Mouse (Mus musculus): ENCODE measurements around the gene Themis2. TPM values are rescaled to one million over a fixed set of nuclear protein-coding genes. Genes with fewer than 3 reads are reported as not detected.
"Not testable (repeated sequence)": the region's sequence is repeated elsewhere in the genome, so short reads cannot be mapped to it uniquely, and the experiment has no call there.

Themis2 gene
- total RNA-seq, 2 experiments from 2014 or later, result 0.80 to 3.9 TPM

DNA sequence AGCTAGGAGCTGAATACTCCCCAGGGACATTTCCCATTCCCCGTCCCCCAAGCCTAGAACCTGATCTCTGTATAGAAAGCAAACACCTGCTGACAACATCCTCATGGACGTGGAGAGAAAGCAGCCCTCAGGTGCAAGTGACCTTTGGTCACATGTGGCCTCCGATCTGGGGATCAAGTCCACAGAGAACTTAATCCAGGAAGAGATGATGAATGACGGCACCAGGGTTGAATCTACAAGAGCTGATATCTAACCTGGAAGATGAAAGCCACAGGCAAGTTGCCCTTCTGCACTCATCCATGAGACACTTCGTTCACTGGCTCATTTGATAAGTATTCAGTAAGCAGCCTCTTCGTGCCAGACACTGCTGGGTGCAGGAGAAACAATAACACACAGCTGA, 33.6 kb downstream of the Themis2 start:
- no peak for ATAC-seq (replicated peaks; ENCODE audit: low FRiP score, low TSS enrichment, poor library complexity, severe bottlenecking)

DNA sequence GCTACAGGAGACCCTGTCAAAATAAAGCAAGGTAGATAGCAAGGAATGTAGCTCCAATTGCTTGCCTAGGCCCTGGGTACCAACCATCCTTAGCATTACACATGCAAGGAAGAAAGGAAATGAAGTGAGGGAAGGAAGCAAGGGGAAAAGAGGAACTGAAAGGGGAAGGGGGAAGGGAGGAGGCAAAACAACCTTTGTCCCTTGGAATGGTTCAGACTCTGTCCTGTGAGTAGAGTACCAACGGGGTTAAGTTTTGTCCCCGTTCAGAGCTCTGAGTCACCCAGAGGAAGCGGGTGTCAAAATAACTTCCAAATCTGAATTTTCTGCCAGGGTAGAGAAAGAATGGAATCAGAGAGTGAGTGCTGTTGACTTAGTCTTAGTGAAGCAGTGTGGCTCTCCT, 35.9 kb downstream of the Themis2 start:
- no peak for ATAC-seq (replicated peaks; ENCODE audit: low FRiP score, low TSS enrichment, poor library complexity, severe bottlenecking)

DNA sequence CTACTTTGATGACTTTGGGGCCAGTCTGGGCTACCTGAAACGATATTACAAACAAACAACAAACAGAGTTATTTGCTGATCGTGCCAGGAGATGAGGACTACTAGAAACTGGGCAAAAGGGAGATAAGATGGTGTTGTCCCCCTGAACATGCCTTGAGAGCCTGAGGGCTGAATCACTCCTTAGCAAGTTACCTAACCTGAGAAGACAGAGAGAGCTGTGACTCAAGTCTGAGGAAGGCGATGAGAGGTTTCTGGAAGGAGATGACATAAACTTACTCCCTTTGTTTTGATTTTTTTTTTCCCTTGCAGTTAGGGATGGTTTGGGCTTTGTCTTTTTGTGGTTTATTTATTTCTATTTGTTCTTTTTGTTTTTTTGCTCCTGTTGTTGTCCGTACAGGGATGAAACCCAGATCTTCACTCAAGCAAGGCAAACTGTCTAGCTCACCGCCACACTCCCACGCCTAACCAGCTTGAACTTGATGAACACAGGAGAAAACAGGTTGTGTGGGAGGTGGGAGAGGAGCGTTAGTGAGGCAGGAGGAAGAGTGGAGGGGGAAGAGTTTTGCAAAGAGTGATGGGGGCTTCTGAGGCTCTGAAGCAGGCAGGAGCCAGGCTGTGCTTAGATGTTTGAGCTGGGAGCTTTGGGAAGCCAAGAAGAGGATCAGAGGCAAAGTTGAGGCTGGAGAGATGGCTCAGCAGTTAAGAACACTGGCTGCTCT, 38.4 kb downstream of the Themis2 start:
- ATAC-seq (replicated peaks; ENCODE audit: low FRiP score, low TSS enrichment, poor library complexity, severe bottlenecking), result no peak

DNA sequence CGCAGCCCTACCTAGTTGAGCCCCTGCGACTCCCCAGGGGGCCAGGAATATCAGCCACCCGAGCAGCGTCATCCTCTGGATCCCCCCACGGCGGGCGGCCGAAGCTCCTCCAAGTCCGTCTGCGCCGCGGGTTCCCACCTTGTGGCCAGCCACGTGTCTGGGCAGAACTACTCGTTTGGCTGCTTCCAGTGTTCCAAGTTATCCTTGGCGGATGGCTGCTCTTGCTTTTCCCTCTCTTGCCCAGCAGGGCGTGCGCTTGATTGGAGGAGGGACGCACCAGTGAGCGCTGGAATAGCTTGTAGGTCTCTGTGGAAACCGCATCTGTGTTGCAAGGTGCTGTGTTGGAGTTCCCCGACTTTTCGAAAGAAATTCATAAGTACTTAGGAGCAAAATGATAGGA, 39.2 kb downstream of the Themis2 start, which contains the start of gene Smpdl3b:
Gene Smpdl3b, minus strand, starts transcription at position 279 of the 400 bp plus-strand sequence.
- peak; percentile 81 for ATAC-seq (replicated peaks; ENCODE audit: low FRiP score, low TSS enrichment, poor library complexity, severe bottlenecking)

DNA sequence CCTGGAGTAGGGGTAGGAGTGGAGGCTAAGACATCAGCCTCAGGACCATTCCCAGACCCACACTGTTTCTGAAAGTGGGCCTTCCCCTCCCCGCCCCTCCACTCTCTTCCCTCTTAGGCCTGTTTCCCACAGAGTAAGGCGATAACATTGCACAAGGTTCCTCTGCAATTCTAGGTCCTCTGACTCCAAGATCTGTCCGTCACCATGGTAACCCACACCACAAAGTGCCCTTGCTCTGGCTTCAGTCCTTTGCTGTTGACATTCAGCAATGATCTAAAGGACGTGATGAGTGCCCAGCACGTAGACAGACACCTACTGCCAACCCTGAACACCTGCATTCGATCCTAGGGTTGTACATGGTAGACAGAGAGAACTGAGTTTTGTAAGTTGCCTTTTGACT, 43.2 kb downstream of the Themis2 start:
- ATAC-seq (replicated peaks; ENCODE audit: low FRiP score, low TSS enrichment, poor library complexity, severe bottlenecking), result no peak

DNA sequence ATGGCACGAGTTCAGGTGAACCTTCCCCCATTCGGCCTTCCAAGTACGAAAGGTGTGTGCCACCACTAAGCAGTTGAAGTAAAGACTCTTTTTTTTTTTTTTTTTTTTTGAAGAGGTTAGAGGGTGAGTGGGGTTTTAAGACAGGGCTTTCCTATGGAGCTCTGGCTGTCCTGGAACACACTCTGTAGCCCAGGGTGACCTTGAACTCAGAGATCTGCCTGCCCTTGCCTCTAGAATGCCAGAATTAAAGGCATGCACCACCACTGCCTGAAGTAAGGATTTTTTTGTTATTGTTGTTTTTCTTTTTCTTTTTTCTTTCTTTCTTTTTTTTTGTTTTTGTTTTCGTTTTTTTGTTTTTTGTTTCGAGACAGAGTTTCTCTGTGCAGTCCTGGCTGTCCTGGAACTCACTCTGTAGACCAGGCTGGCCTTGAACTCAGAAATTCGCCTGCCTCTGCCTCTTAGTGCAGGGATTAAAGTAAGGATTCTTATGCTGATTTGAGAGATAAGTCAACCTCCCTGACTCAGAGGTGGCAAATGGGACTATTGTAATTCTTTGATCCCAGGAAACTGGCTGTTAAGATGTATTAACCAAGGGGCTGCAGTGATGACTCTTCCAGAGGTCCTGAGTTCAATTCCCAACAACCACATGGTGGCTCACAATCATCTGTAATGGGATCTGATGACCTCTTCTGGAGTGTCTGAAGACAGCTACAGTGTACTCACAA, 46.8 kb downstream of the Themis2 start:
- ATAC-seq (replicated peaks; ENCODE audit: low FRiP score, low TSS enrichment, poor library complexity, severe bottlenecking), result no peak

DNA sequence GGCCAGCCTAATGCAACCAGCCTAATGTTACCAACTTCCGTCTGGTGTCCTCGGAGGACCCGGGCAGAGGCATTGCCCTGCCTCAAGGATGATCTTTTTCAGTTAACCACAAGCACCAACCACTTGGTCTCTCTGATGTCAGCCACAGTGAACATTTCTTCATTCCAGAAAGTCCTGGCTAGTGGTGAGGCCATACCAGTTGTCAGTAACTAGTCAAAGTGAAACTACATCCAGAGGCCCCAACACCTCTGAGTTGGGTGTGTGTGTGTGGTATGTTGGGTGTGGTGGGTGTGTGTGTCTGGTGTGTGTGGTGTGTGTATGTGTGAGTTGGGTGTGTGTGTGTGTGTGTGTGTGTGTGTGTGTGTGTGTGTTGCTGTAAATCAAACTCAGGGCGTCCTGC, 47.4 kb downstream of the Themis2 start:
- no peak for ATAC-seq (replicated peaks; ENCODE audit: low FRiP score, low TSS enrichment, poor library complexity, severe bottlenecking)

DNA sequence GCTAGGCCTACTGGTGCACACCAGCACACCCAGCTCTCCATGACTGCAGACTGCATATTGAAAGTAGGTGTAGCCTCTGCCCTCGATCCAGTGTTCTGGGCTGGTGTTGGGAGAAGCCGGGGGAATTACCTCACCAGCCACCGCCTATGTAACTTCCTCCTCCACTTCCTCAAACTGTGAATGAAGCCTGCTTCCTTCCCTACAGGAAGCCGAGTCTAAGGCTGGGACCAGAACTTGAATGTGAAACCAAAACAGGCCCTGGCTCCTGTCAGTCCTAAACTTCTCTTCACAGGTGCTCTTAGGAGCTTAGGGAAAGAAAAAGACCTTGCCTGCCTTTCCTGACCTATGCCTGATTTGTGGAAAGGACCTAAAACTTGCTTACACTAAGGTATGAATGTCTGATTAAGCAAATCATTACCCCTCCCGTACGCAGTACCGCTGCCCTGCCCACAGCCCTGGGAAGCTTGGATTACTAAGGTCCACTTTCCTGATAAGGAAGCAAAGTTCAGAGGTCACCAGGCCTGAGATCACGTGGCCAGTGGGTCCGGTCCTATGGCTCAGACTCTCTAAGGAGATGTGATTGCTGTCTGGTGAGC, 48.4 kb downstream of the Themis2 start:
- ATAC-seq (replicated peaks; ENCODE audit: low FRiP score, low TSS enrichment, poor library complexity, severe bottlenecking), result peak; percentile 40

DNA sequence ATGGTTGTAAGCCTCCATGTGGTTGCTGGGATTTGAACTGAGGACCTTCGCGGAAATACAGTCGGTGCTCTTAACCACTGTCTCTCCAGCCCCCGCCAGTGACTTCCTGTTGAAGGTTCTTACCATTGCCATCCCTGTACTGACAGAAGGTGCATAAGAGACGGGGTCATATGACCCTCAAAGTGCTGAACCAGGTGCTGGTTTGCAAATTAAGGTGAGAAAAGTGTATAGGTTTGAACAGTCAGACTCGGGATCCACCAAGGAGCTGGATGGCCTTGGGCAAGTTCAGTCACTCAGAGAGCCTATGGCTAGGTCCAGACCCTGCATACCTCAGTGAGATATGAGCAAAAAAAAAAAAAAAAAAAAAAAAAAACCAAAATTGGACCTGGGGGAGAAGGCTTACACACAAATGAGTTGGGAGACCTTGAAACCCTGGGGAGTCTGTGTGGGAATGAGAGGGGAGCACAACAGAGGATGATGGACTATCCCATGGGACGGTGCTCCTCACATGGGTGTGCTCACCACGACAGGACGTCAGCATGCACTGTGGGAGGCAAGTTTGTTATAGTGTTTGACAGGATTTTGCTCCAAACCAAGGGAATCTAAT, 49.2 kb downstream of the Themis2 start:
- ATAC-seq (replicated peaks; ENCODE audit: low FRiP score, low TSS enrichment, poor library complexity, severe bottlenecking), result no peak

DNA sequence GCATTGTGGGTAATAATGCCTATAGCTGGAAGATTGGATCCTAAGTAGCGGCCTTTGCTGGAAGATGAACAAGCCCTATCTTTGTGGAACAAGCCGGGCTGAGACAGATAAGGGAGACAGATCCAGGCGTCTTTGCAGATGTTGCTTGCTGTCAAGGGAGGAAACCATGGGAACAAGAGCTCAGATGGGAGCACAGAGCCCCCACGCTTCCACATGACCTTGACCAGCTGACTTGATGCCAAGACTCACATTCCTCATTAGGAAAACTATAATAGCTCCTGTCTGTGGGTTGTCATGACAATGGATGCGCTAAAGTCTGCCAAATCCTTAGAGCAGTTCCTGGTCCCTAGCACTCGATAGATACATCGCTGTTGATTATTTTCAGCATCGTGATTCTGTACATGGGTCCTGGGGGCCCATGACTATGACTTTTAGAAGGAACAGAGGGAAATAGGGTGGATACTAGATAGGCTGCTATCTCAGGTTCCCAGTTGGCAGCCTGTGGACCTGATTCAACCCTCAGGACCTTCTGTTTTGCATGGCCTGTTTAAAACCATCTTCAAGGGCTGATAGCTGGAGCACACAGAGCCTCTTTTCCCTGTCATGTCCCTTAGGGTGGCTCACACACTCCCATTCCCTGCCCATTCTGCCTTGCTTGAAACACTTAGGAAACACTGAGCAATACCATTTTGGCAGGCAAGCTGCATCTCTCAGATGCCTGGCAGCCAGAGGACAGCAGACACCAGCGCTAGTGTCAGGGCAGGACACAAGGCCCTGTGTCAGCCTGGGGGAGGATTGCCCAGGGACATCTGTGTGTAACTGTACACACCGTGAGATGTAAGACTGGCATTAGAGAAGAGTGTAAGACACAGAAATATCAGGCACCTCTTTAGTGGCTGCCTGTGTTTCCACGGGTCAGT, 51.9 kb downstream of the Themis2 start:
- peak; percentile 72 for ATAC-seq (replicated peaks; ENCODE audit: low FRiP score, low TSS enrichment, poor library complexity, severe bottlenecking)

DNA sequence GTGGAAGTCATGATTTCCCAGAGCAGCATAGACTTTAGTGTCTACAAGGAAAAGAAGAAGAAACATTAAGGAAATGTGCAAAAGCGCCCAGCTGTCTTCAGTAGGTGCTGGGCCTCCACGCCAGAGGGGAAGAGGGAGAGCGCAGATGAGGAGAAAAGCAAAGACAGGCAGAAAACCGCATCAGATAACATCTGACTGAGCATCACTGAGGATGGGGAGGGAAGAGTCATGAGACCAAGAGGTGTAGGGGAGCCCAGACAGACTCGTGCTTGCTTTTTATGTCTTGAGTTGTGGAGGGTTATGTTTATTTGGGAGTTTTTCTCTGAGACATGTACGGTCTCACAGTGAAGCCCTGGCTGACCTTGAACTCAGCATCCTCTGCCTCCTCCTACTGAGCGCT, 54.7 kb downstream of the Themis2 start:
- ATAC-seq (replicated peaks; ENCODE audit: low FRiP score, low TSS enrichment, poor library complexity, severe bottlenecking), result no peak

DNA sequence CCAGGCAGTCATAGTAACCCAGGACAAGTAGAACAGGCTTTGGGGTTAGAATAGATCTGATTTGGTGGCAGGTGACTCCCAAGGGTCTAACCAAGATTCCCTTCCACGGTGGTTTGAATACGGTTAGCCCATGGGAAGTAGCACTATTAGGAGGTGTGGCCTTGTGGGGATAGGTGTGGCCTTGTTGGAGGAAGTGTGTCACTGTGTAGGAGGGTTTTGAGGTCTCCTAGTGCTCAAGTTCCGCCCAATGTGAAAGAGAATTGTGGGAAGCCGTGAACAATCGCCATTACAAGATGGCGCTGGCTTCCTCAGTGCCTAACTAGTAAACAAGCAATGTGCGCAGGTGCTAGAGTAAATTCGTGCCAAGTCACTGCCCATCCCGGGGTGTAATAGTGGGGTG, 59.0 kb downstream of the Themis2 start:
- not testable (repeated sequence) for ATAC-seq (replicated peaks; ENCODE audit: low FRiP score, low TSS enrichment, poor library complexity, severe bottlenecking)

DNA sequence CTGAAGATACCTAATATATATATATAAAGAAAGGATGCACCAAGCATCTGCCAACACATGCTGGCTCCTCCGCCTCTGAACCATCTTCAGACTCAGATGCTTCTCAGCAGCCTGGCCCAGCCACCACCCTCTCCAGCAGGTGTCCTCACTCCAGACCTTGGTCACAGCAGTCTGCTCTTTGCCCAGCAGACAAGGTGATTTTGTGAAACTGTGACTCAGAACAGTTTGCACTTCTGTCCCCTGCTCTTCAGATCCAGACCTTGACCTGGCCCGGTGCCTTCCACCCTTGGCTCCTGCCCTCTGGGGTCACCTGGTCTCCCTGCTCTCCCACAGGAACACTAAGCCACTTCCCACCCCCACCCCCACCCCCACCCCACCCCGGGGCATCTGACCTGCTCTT, 60.3 kb downstream of the Themis2 start:
- ATAC-seq (replicated peaks; ENCODE audit: low FRiP score, low TSS enrichment, poor library complexity, severe bottlenecking), result no peak

DNA sequence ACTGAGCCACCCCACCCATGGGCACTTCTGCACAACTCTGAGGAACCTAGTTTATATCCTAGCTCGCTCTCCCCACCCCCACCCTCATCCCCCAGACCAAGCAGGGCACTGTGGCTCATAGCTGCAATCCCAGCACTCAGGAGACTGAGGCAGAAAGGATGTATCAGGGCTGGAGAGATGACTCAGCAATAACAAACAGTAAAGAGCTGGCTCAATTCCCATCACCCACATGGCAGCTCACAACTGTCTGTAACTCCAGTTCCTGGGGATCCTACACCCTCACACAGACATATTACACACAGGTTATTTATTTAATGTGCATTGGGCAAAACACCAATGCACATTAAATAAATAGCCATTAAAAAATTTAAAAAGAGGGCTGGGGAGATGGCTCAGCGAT, 60.8 kb downstream of the Themis2 start:
- no peak for ATAC-seq (replicated peaks; ENCODE audit: low FRiP score, low TSS enrichment, poor library complexity, severe bottlenecking)

DNA sequence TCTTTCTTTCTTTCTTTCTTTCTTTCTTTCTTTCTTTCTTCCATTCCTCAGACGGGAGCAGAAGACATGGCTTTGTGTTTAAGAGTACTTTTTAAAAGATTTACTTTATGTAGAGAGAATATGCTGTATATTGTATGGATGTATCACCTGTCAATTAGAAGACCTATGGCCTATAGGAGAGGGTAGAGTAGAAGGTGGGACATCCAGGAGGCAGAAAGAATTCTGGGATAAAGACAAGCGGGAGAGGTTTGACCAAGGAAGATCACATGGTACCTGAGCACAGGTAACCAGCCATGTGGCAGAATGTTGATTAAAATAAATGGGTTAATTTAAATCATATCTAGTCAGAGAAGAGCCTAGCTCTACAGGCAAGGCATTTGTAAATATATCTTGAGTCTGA, 61.4 kb downstream of the Themis2 start:
- no peak for ATAC-seq (replicated peaks; ENCODE audit: low FRiP score, low TSS enrichment, poor library complexity, severe bottlenecking)

DNA sequence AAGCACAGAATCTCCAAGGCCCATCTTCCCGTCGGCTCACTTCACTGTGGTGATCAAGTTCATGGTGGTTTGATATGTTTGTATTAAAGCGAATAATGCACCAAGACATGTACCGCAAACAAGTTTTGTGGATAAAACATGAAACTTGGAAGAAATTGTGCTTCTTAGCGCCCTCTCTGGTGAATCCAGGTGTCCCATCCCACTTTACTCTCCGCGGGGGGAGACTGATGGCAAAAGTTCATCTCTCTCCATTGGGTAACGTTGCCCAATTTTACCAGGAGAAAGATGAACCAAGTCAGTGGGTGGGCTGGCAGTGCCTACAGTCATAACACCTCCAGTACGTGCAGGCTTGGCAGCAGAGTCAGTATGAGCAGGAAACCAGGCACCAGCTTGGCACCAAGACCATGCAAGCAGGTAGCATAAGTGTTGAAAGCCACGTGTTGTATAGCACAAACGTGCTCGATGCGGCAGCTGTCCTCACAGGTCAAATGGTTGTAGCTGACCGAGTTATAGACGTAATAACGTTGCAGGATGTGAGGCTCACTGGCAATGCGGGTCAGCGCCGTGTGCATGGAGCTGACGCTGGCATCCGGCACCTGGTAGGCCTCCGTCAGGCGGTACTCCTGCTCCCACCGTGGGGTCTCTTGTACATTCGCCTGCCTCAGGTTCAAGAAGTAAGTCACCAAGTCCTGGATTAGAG, 63.0 kb downstream of the Themis2 start:
- ATAC-seq (replicated peaks; ENCODE audit: low FRiP score, low TSS enrichment, poor library complexity, severe bottlenecking), result no peak

DNA sequence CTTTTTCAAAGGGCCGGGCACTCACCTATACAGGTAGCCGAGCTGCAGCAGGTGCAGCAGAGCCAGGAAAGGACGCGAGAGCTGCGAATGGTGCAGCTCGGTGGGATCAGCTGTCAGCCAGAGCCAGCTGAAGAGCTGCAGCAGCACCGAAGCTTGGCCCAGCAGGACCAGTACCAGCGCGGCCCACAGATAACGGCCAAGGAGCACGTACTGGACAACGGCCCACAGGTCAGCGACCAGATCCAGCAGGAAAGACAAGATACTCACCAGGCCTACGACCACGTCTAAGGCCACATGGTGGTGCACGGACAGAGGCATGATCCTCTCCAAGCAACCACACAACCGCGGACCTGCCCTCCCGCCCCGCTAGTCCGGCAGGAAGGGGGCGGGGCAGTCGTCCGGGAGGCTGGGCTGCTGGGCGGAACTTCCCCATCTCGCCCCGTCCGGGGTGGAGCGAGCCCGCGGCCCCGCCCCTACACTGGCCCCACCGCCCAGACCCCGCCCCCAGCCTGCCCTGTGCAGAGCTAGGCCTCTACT, 64.0 kb downstream of the Themis2 start, which contains the start of gene Xkr8:
Gene Xkr8, minus strand, starts transcription at position 399 of the 537 bp plus-strand sequence.
- ATAC-seq (replicated peaks; ENCODE audit: low FRiP score, low TSS enrichment, poor library complexity, severe bottlenecking), result peak; percentile 89
